In the genomic region with DNA sequence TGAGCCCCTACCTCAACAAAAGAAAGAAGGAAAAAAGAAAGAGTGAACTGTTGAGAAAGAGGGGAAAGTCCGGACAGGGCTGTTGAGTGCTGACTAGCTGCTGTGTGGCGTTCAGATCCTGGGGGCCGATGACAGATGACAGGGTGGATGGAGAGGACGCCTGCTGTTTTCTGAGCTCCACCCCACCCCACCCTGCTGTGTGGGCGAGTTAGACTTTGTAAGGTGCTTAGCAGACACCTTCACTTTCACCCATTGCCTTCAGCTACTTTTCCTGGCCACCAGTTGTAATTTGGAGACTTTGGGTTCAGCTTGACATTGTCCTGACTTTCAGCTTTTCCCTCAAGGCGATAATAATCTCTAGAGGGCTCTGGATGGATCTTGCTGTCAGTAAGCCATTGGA, we compare ENCODE assay signal across 15 mouse cellular contexts. TPM values are rescaled to one million over a fixed set of nuclear protein-coding genes. Genes with fewer than 3 reads are reported as not detected.
DNase-seq lines count a peak whose midpoint lies in the region; ATAC-seq and TF ChIP-seq lines count a peak whose summit lies in the region.
"Had no signal": no experiment of that assay in that cellular context is flagged by ENCODE, and none has a peak within 500 bp of the region (broad histone marks: within the 10 kb centered on the region; RNA-seq: fewer than 3 reads in every experiment).

No protein-coding gene starts in this region.

- 71% methylated on average over 6 of the region's 6 CpGs for WGBS in forebrain, embryonic 13.5 days
- 67% methylated on average over 6 of the region's 6 CpGs for WGBS in forebrain, embryonic 16.5 days
- WGBS in lung, embryonic 16.5 days: 58% methylated on average over 6 of the region's 6 CpGs
- 41% methylated on average over 6 of the region's 6 CpGs for WGBS in intestine, embryonic 16.5 days
- 64% methylated on average over 6 of the region's 6 CpGs for WGBS in stomach, embryonic 14.5 days
- WGBS in forebrain, postnatal 0 days: 67% methylated on average over 6 of the region's 6 CpGs

- peaks cover 21% of the 10 kb centered on the region for H3K36me3 ChIP-seq in forebrain, embryonic 13.5 days (ENCODE audit: poor library complexity, severe bottlenecking)
- no peaks in the 10 kb centered on the region; the same call in 1 of the 2 replicates for H3K36me3 ChIP-seq in forebrain, embryonic 16.5 days (ENCODE audit: control insufficient read depth, insufficient read depth)
- H3K36me3 ChIP-seq in lung, embryonic 16.5 days (ENCODE audit: control insufficient read depth, insufficient read depth, low read length): 0 out of 2 replicates have a peak, but pooled peaks cover 3% of the 10 kb centered on the region
- no peaks in the 10 kb centered on the region for H3K36me3 ChIP-seq in intestine, embryonic 16.5 days (ENCODE audit: control insufficient read depth, insufficient read depth, low read length)
- no peaks in the 10 kb centered on the region for H3K36me3 ChIP-seq in stomach, embryonic 14.5 days (ENCODE audit: control insufficient read depth, insufficient read depth, low read length)
- H3K36me3 ChIP-seq in forebrain, postnatal 0 days (ENCODE audit: insufficient read depth): 0 out of 2 replicates have a peak, but pooled peaks cover 7% of the 10 kb centered on the region

- no peak for TF ChIP-seq CTCF in forebrain, postnatal 0 days (IDR thresholded peaks at IDR 0.05; ENCODE audit: low read depth)

- no peaks in the 10 kb centered on the region for H3K9me3 ChIP-seq in forebrain, embryonic 13.5 days (replicated peaks)
- H3K9me3 ChIP-seq in forebrain, embryonic 16.5 days (ENCODE audit: control insufficient read depth, low read length): no peaks in the 10 kb centered on the region
- H3K9me3 ChIP-seq in lung, embryonic 16.5 days (ENCODE audit: control insufficient read depth, low read length): no peaks in the 10 kb centered on the region
- no peaks in the 10 kb centered on the region for H3K9me3 ChIP-seq in intestine, embryonic 16.5 days (ENCODE audit: control insufficient read depth, low read length)
- H3K9me3 ChIP-seq in stomach, embryonic 14.5 days (ENCODE audit: control insufficient read depth, low read depth, low read length): no peaks in the 10 kb centered on the region
- H3K9me3 ChIP-seq in forebrain, postnatal 0 days (ENCODE audit: low read length): no peaks in the 10 kb centered on the region
- H3K9me3 ChIP-seq: forebrain, embryonic 15.5 days; midbrain, embryonic 12.5 days; neural tube, embryonic 13.5 days had no signal

- no peak for ATAC-seq in forebrain, embryonic 13.5 days
- no peak for ATAC-seq in forebrain, embryonic 16.5 days
- no peak for ATAC-seq in lung, embryonic 16.5 days (ENCODE audit: low read depth)
- peak; percentile 65 for ATAC-seq in intestine, embryonic 16.5 days
- no peak for ATAC-seq in stomach, embryonic 14.5 days (ENCODE audit: insufficient number of reproducible peaks, insufficient read depth, low FRiP score, low read depth)
- ATAC-seq in forebrain, postnatal 0 days: no peak
- ATAC-seq: forebrain, embryonic 15.5 days; Patski had no signal

- H3K27ac ChIP-seq in forebrain, embryonic 13.5 days: no peak overlapping the region
- no peak overlapping the region for H3K27ac ChIP-seq in forebrain, embryonic 16.5 days (ENCODE audit: low read length)
- H3K27ac ChIP-seq in lung, embryonic 16.5 days (ENCODE audit: low read length): peak overlapping the region; percentile 88
- peak overlapping the region; percentile 81 for H3K27ac ChIP-seq in intestine, embryonic 16.5 days (ENCODE audit: low read length)
- H3K27ac ChIP-seq in stomach, embryonic 14.5 days (ENCODE audit: low read length): 0 out of 2 replicates have a peak overlapping the region, but pooled peaks have one; percentile 44
- no peak overlapping the region for H3K27ac ChIP-seq in forebrain, postnatal 0 days (ENCODE audit: low read depth, low read length)
- H3K27ac ChIP-seq: forebrain, embryonic 15.5 days; hindbrain, embryonic 10.5 days; neural tube, embryonic 13.5 days had no signal

- no peak overlapping the region for H3K4me3 ChIP-seq in forebrain, embryonic 13.5 days
- H3K4me3 ChIP-seq in forebrain, embryonic 16.5 days (replicated peaks; ENCODE audit: low read length): no peak overlapping the region
- H3K4me3 ChIP-seq in lung, embryonic 16.5 days (ENCODE audit: low read length): no peak overlapping the region
- H3K4me3 ChIP-seq in intestine, embryonic 16.5 days (ENCODE audit: low read length): no peak overlapping the region
- H3K4me3 ChIP-seq in stomach, embryonic 14.5 days (ENCODE audit: low read depth, low read length): no peak overlapping the region
- H3K4me3 ChIP-seq in forebrain, postnatal 0 days (ENCODE audit: low read depth, low read length): no peak overlapping the region
- H3K4me3 ChIP-seq: forebrain, embryonic 15.5 days; hindbrain, embryonic 10.5 days; midbrain, embryonic 12.5 days; neural tube, embryonic 13.5 days had no signal

- no peak overlapping the region for H3K4me2 ChIP-seq in forebrain, embryonic 13.5 days
- no peak overlapping the region for H3K4me2 ChIP-seq in forebrain, embryonic 16.5 days (ENCODE audit: low read length)
- H3K4me2 ChIP-seq in lung, embryonic 16.5 days (ENCODE audit: low read depth, low read length): peak overlapping the region; percentile 16; the same call in 1 of the 2 replicates
- peak overlapping the region; percentile 43 for H3K4me2 ChIP-seq in intestine, embryonic 16.5 days (ENCODE audit: low read depth, low read length)
- no peak overlapping the region for H3K4me2 ChIP-seq in stomach, embryonic 14.5 days (replicated peaks; ENCODE audit: low read depth, low read length)
- no peak overlapping the region for H3K4me2 ChIP-seq in forebrain, postnatal 0 days (ENCODE audit: low read depth)
- H3K4me2 ChIP-seq: forebrain, embryonic 15.5 days; midbrain, embryonic 12.5 days; neural tube, embryonic 13.5 days had no signal

- H3K27me3 ChIP-seq in forebrain, embryonic 13.5 days: no peaks in the 10 kb centered on the region
- no peaks in the 10 kb centered on the region for H3K27me3 ChIP-seq in forebrain, embryonic 16.5 days (replicated peaks; ENCODE audit: control insufficient read depth, insufficient read depth, low read length)
- H3K27me3 ChIP-seq in lung, embryonic 16.5 days (ENCODE audit: control insufficient read depth, insufficient read depth, low read depth, low read length): no peaks in the 10 kb centered on the region
- H3K27me3 ChIP-seq in intestine, embryonic 16.5 days (replicated peaks; ENCODE audit: control insufficient read depth, insufficient read depth, low read length): no peaks in the 10 kb centered on the region
- H3K27me3 ChIP-seq in stomach, embryonic 14.5 days (ENCODE audit: control insufficient read depth, insufficient read depth, low read length): no peaks in the 10 kb centered on the region
- H3K27me3 ChIP-seq in forebrain, postnatal 0 days (ENCODE audit: insufficient read depth, low read length): no peaks in the 10 kb centered on the region
- H3K27me3 ChIP-seq: forebrain, embryonic 15.5 days; midbrain, embryonic 12.5 days; neural tube, embryonic 13.5 days; Patski had no signal

- no peak for DNase-seq in lung, postnatal 4 days
- DNase-seq in forebrain, postnatal 0 days: no peak
- no peak for DNase-seq in retina, postnatal 1 day
- DNase-seq: embryo, embryonic 11 days; right cerebral cortex, postnatal 4 days had no signal

- H3K4me1 ChIP-seq in forebrain, embryonic 13.5 days: peaks cover 41% of the 10 kb centered on the region
- peaks cover 19% of the 10 kb centered on the region for H3K4me1 ChIP-seq in forebrain, embryonic 16.5 days (replicated peaks; ENCODE audit: control insufficient read depth, insufficient read depth, low read length)
- peaks cover 35% of the 10 kb centered on the region for H3K4me1 ChIP-seq in lung, embryonic 16.5 days (replicated peaks; ENCODE audit: control insufficient read depth, insufficient read depth, low read length)
- H3K4me1 ChIP-seq in intestine, embryonic 16.5 days (ENCODE audit: control insufficient read depth, insufficient read depth, low read length): peaks cover 19% of the 10 kb centered on the region
- H3K4me1 ChIP-seq in stomach, embryonic 14.5 days (ENCODE audit: control insufficient read depth, insufficient read depth, low read length): peaks cover 35% of the 10 kb centered on the region; the same call in 1 of the 2 replicates
- peaks cover 3% of the 10 kb centered on the region; the same call in 1 of the 2 replicates for H3K4me1 ChIP-seq in forebrain, postnatal 0 days (ENCODE audit: insufficient read depth)

- 0 out of 2 replicates have a peak overlapping the region, but pooled peaks have one; percentile 16 for H3K9ac ChIP-seq in forebrain, embryonic 13.5 days
- H3K9ac ChIP-seq in forebrain, embryonic 16.5 days (replicated peaks; ENCODE audit: low read depth, low read length): no peak overlapping the region
- no peak overlapping the region for H3K9ac ChIP-seq in lung, embryonic 16.5 days (ENCODE audit: low read length)
- peak overlapping the region; percentile 50; the same call in 1 of the 2 replicates for H3K9ac ChIP-seq in intestine, embryonic 16.5 days (ENCODE audit: low read depth, low read length)
- no peak overlapping the region for H3K9ac ChIP-seq in stomach, embryonic 14.5 days (replicated peaks; ENCODE audit: low read depth, low read length)
- H3K9ac ChIP-seq in forebrain, postnatal 0 days: no peak overlapping the region
- H3K9ac ChIP-seq: forebrain, embryonic 15.5 days; midbrain, embryonic 12.5 days; neural tube, embryonic 13.5 days had no signal

RNA-seq across cellular contexts. Expression of a gene that starts 7.0 kb away (rescaled TPM):
- 7.5 and 7.7 TPM in 2 replicates for polyA plus RNA-seq in forebrain, embryonic 13.5 days (2015; fragmentation: Nextera tagmentation; extraction: Ambion mirVana)
- polyA plus RNA-seq in forebrain, embryonic 16.5 days (2015; fragmentation: Nextera tagmentation; extraction: Ambion mirVana): 8.2 and 8.5 TPM in 2 replicates
- 8.6 and 8.9 TPM in 2 replicates for polyA plus RNA-seq in lung, embryonic 16.5 days (2015; fragmentation: Nextera tagmentation; extraction: Ambion mirVana)
- 6.8 and 9.9 TPM in 2 replicates for polyA plus RNA-seq in intestine, embryonic 16.5 days (2015; fragmentation: Nextera tagmentation; extraction: Ambion mirVana)
- 11.3 and 11.8 TPM in 2 replicates for polyA plus RNA-seq in stomach, embryonic 14.5 days (2014; fragmentation: Nextera tagmentation; extraction: Ambion mirVana)
- 14.8 and 18.3 TPM in 2 replicates for total RNA-seq in forebrain, postnatal 0 days (2014; rRNA removed)
- 4.2 and 6.7 TPM in 2 replicates for polyA plus RNA-seq in forebrain, postnatal 0 days (2015; fragmentation: Nextera tagmentation; extraction: Ambion mirVana)

RNA-seq across cellular contexts. Expression of a gene that starts 26.9 kb away (rescaled TPM):
- 4.8 and 4.9 TPM in 2 replicates for polyA plus RNA-seq in forebrain, embryonic 13.5 days (2015; fragmentation: Nextera tagmentation; extraction: Ambion mirVana)
- 3.6 and 4.8 TPM in 2 replicates for polyA plus RNA-seq in forebrain, embryonic 16.5 days (2015; fragmentation: Nextera tagmentation; extraction: Ambion mirVana)
- polyA plus RNA-seq in lung, embryonic 16.5 days (2015; fragmentation: Nextera tagmentation; extraction: Ambion mirVana): 6.5 and 7.4 TPM in 2 replicates
- polyA plus RNA-seq in intestine, embryonic 16.5 days (2015; fragmentation: Nextera tagmentation; extraction: Ambion mirVana): 3.2 and 3.5 TPM in 2 replicates
- polyA plus RNA-seq in stomach, embryonic 14.5 days (2014; fragmentation: Nextera tagmentation; extraction: Ambion mirVana): 6.5 and 8.2 TPM in 2 replicates
- 20.3 and 31.2 TPM in 2 replicates for total RNA-seq in forebrain, postnatal 0 days (2014; rRNA removed)
- 2.9 and 4.3 TPM in 2 replicates for polyA plus RNA-seq in forebrain, postnatal 0 days (2015; fragmentation: Nextera tagmentation; extraction: Ambion mirVana)

Comparison
In these comparisons a context has a peak if more than half of its experiments do, and no peak if none do; other contexts are left out.
1. H3K9ac ChIP-seq: peak in forebrain, embryonic 13.5 days (single experiment) and intestine, embryonic 16.5 days (single experiment); none in forebrain, embryonic 16.5 days (single experiment), lung, embryonic 16.5 days (single experiment), stomach, embryonic 14.5 days (single experiment) and forebrain, postnatal 0 days (single experiment).
2. H3K27ac ChIP-seq: peak in lung, embryonic 16.5 days (single experiment), intestine, embryonic 16.5 days (single experiment) and stomach, embryonic 14.5 days (single experiment); none in forebrain, embryonic 13.5 days (single experiment), forebrain, embryonic 16.5 days (single experiment) and forebrain, postnatal 0 days (single experiment).
3. H3K4me2 ChIP-seq: peak in lung, embryonic 16.5 days (single experiment) and intestine, embryonic 16.5 days (single experiment); none in forebrain, embryonic 13.5 days (single experiment), forebrain, embryonic 16.5 days (single experiment), stomach, embryonic 14.5 days (single experiment) and forebrain, postnatal 0 days (single experiment).